Mouse (Mus musculus) spleen, postnatal 14 days (tissue): ENCODE data around the gene Rasgrp4.
A peak's percentile ranks its signal among the peaks of the same experiment; 100 is the strongest.
"Not testable (repeated sequence)": the region's sequence is repeated elsewhere in the genome, so short reads cannot be mapped to it uniquely, and the experiment has no call there.

Experiments used
- DNase-seq, 2 experiments: peaks; one replicate each; pipeline ENCODE4 v3.0.0; 2021 to 2022; ENCODE audit warnings: low spot score in 2 of 2

The Rasgrp4 gene

GRCm38 (mm10) chr7:29178106-29178505, 43.5 kb downstream of the Rasgrp4 start:
- DNase-seq, result no peak

GRCm38 (mm10) chr7:29179323-29179722, 44.7 kb downstream of the Rasgrp4 start:
- no peak for DNase-seq

- peak; percentile 90 to 93 for DNase-seq
Measured at GRCm38 (mm10) chr7:29180077-29180853, 45.6 kb downstream of the Rasgrp4 start, which contains the start of gene Psmd8. Psmd8 (minus strand) TSS chr7:29180701.

- DNase-seq, result no peak
Measured at GRCm38 (mm10) chr7:29180854-29181236, 46.2 kb downstream of the Rasgrp4 start.

GRCm38 (mm10) chr7:29181323-29181722, 46.7 kb downstream of the Rasgrp4 start:
- not testable (repeated sequence) for DNase-seq

- DNase-seq, result not testable (repeated sequence)
Measured at GRCm38 (mm10) chr7:29194230-29194629, 59.6 kb downstream of the Rasgrp4 start.

- no peak for DNase-seq
Measured at GRCm38 (mm10) chr7:29202577-29202976, 67.9 kb downstream of the Rasgrp4 start.
